15 mouse cellular contexts compared by ENCODE assay signal in genomic region chr3:6100863-6101262, GRCm38 (mm10).
DNase-seq lines count a peak whose midpoint lies in the region.
"Had no signal": no experiment of that assay in that cellular context is flagged by ENCODE, and none has a peak within 500 bp of the region (broad histone marks: within the 10 kb centered on the region; RNA-seq: fewer than 3 reads in every experiment).

No protein-coding gene starts in this region.

- intact Hi-C loops in gastrocnemius, postnatal 14 days (cut with DNase I; ENCODE audit: low total_unique reads): no loop called here

- DNase-seq in gastrocnemius, postnatal 25 days: peak; percentile 5
- no peak for DNase-seq in gastrocnemius, postnatal 14 days
- DNase-seq in ovary, postnatal 36 days (ENCODE audit: low spot score): peak; percentile 5
- DNase-seq in ovary, postnatal 10 days (ENCODE audit: low spot score): no peak
- peak; percentile 96 for DNase-seq in ZHBTc4 (ENCODE audit: low read depth, low spot score)
- DNase-seq in heart, adult 9 months (ENCODE audit: low spot score in 2 of 2): no peak
- DNase-seq: adrenal gland, postnatal 10 days; adrenal gland, postnatal 36 days; cerebellum, adult 18-20 months; cerebellum, adult 9-10 months; cerebellum, postnatal 14 days; gastrocnemius, postnatal 10 days; heart, postnatal 14 days; heart, postnatal 4 days; kidney, adult 18-20 months had no signal

Comparison
In these comparisons a context has a peak if more than half of its experiments do, and no peak if none do; other contexts are left out.
1. DNase-seq: peak in gastrocnemius, postnatal 25 days (single experiment), ovary, postnatal 36 days (single experiment) and ZHBTc4 (single experiment); none in gastrocnemius, postnatal 14 days (single experiment), ovary, postnatal 10 days (single experiment) and heart, adult 9 months (0 of 2).